Mouse (Mus musculus) myocyte (in vitro differentiated cells): Measurements from ENCODE around the gene Ppp1r15b.

ENCODE experiments used
- CEBPB ChIP-seq: IDR thresholded peaks from 2 replicates; pipeline ENCODE4 v1.6.1; 2011; ENCODE audit warnings: mild to moderate bottlenecking, moderate library complexity; ENCODE audit not compliant: poor library complexity, insufficient read depth, severe bottlenecking
- E2F4 ChIP-seq: IDR thresholded peaks from one replicate; pipeline ENCODE4 v1.6.1; 2011; ENCODE audit warnings: mild to moderate bottlenecking, control low read depth, moderate library complexity; ENCODE audit not compliant: insufficient read depth
- POLR2A ChIP-seq: IDR thresholded peaks from one replicate; pipeline ENCODE4 v1.6.1; 2011; ENCODE audit warnings: low read depth, mild to moderate bottlenecking, control low read depth, moderate library complexity; ENCODE audit not compliant: insufficient read length
- POLR2AphosphoS2 ChIP-seq: IDR thresholded peaks from one replicate; pipeline ENCODE4 v1.6.1; 2011; ENCODE audit warnings: low read depth, control low read depth; ENCODE audit not compliant: insufficient read length
- TCF3 ChIP-seq: IDR thresholded peaks from one replicate; pipeline ENCODE4 v1.6.1; 2011; ENCODE audit warnings: low read depth, control low read depth; ENCODE audit not compliant: insufficient read length

- TF ChIP-seq POLR2A (no peak), TCF3 (no peak), CEBPB (no peak), POLR2AphosphoS2 (no peak), E2F4 (no peak)
These were observed 57.8 kb downstream of the Ppp1r15b start for GRCm38 (mm10) chr1:133188719-133189118.
